Mouse (Mus musculus) telencephalon, adult 2 months (tissue): ENCODE data around the gene Tyr.
A peak's percentile ranks its signal among the peaks of the same experiment; 100 is the strongest.
"Not testable (repeated sequence)": the region's sequence is repeated elsewhere in the genome, so short reads cannot be mapped to it uniquely, and the experiment has no call there.

Source experiments
- DNase-seq: peaks from one replicate; pipeline ENCODE4 v3.0.0-alpha.2; 2011; ENCODE audit warnings: low read depth, low spot score

The Tyr gene

DNA sequence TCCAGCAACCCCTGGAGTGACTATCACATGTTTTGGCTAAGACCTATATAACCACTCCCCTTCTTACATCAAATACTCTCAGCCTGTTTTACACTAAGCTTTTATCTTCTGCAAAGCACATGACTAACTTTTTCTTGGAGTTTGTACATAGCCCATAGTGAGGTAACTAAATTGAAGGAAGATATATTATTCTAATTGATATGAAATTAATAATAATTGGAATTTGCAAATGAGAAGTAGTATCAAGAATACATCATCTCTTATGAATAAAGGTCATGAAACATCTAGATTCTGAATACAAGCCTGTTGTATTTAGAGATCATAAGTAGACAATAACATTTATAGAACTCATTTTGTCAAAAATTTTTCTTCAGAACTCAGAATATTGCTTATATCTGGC, at the start of gene Tyr:
Gene Tyr (minus strand): TSS at position 101 of the 400 bp plus-strand sequence.
- no peak for DNase-seq

GRCm38 (mm10) chr7:87539031-87539430, 45.7 kb upstream of the Tyr start:
- no peak for DNase-seq

GRCm38 (mm10) chr7:87494124-87494682, 891 bp upstream of the Tyr start:
- peak; percentile 75 for DNase-seq

GRCm38 (mm10) chr7:87488024-87488423, 5.3 kb downstream of the Tyr start:
- DNase-seq, result no peak

DNA sequence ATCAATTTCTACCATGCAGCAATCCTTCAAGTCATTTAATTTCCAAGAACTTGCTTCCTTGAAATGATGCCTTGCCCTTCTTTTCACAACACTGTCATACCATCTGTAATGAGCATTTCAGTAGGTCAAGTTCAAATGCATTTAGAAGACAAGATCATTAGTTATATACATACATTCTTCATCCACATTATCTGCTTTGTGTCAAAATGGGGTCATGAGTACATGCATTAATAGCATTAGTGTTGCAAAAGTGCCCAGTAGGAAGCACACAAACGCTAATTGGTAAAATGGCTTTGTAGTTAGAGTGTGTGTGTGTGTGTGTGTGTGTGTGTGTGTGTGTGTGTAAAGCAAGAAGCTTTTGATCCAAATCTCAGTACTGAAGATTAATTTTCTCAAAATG, 80.0 kb downstream of the Tyr start:
- no peak for DNase-seq

DNA sequence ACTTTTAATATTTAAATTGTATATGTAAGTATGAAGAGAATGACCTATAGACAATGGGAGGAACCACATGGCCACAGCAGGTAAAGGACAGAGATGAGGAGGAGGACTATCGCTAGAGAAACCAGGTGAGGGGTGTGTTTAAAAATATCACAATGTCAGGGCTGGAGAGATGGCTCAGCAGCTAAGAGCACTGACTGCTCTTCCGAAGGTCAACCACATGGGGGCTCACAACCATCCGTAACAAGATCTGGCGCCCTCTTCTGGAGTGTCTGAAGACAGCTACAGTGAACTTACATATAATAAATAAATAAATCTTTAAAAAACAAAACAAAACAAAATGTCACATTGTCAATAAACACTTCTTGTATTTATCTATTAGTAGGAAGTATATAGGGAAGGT, 81.9 kb downstream of the Tyr start:
- not testable (repeated sequence) for DNase-seq

GRCm38 (mm10) chr7:87397023-87397422, 96.3 kb downstream of the Tyr start:
- DNase-seq, result no peak

- no peak for DNase-seq
Observed at GRCm38 (mm10) chr7:87374935-87375334, 118.4 kb downstream of the Tyr start.
